Mouse (Mus musculus) liver, adult 2 months (tissue): ENCODE measurements at regions not wholly inside any gene's neighbourhood (a gene's known extent, or its start where the extent isn't known, plus 50 kb on each side); places are given as distances from the start of the nearest gene placed in this dataset.

Experiments used
- CTCF ChIP-seq: fragments of 200-500 bp; IDR thresholded peaks from 2 replicates; pipeline ENCODE4 v1.5.1; 2011; ENCODE audit warnings: low read depth, low read length, control low read depth
- POLR2A ChIP-seq: fragments of 200-500 bp; IDR thresholded peaks from 2 replicates; pipeline ENCODE4 v1.6.1; 2011; ENCODE audit warnings: low read length, control low read depth; ENCODE audit not compliant: insufficient read depth; ENCODE audit errors: extremely low read depth

GRCm38 (mm10) chr13:107600331-107601131 is 443.7 kb upstream of the Smim15 start:
- TF ChIP-seq POLR2A (no peak), CTCF (no peak)
